Mouse (Mus musculus): Measurements from ENCODE around the gene Pnkp.
A peak's percentile ranks its signal among the peaks of the same experiment; 100 is the strongest.

Pnkp gene

GRCm38 (mm10) chr7:44857042-44857552 is at the start of gene Pnkp:
Gene Pnkp, plus strand, starts transcription at chr7:44857139.
- DNase-seq, result peak; percentile 91

- DNase-seq, result no peak
These were observed 48.0 kb upstream of the Pnkp start for GRCm38 (mm10) chr7:44808927-44809326.

GRCm38 (mm10) chr7:44809466-44809865 is 47.5 kb upstream of the Pnkp start:
- DNase-seq, result no peak

GRCm38 (mm10) chr7:44810365-44810764 is 46.6 kb upstream of the Pnkp start:
- no peak for DNase-seq

- DNase-seq, result no peak
These were observed 46.0 kb upstream of the Pnkp start for GRCm38 (mm10) chr7:44810819-44811557.

- DNase-seq, result no peak
These were observed 44.2 kb upstream of the Pnkp start for GRCm38 (mm10) chr7:44812651-44813325.

- DNase-seq, result no peak
These were observed 43.0 kb upstream of the Pnkp start for GRCm38 (mm10) chr7:44813985-44814384.

GRCm38 (mm10) chr7:44814423-44814822 is 42.5 kb upstream of the Pnkp start:
- no peak for DNase-seq

GRCm38 (mm10) chr7:44814952-44815553 is 41.9 kb upstream of the Pnkp start:
- DNase-seq, result no peak

GRCm38 (mm10) chr7:44815721-44816469 is 41.0 kb upstream of the Pnkp start, which contains the start of the genes Nup62 and Il4i1:
Gene Nup62, plus strand, starts transcription at chr7:44816088.
Gene Il4i1, plus strand, starts transcription at chr7:44816387.
- peak; percentile 99 for DNase-seq

- DNase-seq, result peak; percentile 73
These were observed 40.4 kb upstream of the Pnkp start, which contains the start of gene Atf5 for GRCm38 (mm10) chr7:44816470-44817021. Gene Atf5, minus strand, starts transcription at chr7:44816658.

- no peak for DNase-seq
These were observed 39.5 kb upstream of the Pnkp start for GRCm38 (mm10) chr7:44817441-44817840.

- peak; percentile 73 for DNase-seq
These were observed 38.8 kb upstream of the Pnkp start for GRCm38 (mm10) chr7:44818164-44818563.

GRCm38 (mm10) chr7:44818751-44819235 is 38.1 kb upstream of the Pnkp start:
- DNase-seq, result peak; percentile 68

- peak; percentile 0 for DNase-seq
These were observed 37.5 kb upstream of the Pnkp start for GRCm38 (mm10) chr7:44819391-44819790.

- DNase-seq, result peak; percentile 2
These were observed 37.1 kb upstream of the Pnkp start for GRCm38 (mm10) chr7:44819863-44820262.

- DNase-seq, result peak; percentile 0
These were observed 36.4 kb upstream of the Pnkp start for GRCm38 (mm10) chr7:44820525-44820924.

GRCm38 (mm10) chr7:44821666-44822448 is 35.1 kb upstream of the Pnkp start:
- DNase-seq, result peak; percentile 9

- DNase-seq, result no peak
These were observed 33.5 kb upstream of the Pnkp start for GRCm38 (mm10) chr7:44823409-44823808.

GRCm38 (mm10) chr7:44824872-44825271 is 32.1 kb upstream of the Pnkp start:
- DNase-seq, result peak; percentile 89

GRCm38 (mm10) chr7:44826771-44827170 is 30.2 kb upstream of the Pnkp start:
- DNase-seq, result no peak
